Mouse (Mus musculus): ENCODE measurements around the gene Ksr1.

DNA sequence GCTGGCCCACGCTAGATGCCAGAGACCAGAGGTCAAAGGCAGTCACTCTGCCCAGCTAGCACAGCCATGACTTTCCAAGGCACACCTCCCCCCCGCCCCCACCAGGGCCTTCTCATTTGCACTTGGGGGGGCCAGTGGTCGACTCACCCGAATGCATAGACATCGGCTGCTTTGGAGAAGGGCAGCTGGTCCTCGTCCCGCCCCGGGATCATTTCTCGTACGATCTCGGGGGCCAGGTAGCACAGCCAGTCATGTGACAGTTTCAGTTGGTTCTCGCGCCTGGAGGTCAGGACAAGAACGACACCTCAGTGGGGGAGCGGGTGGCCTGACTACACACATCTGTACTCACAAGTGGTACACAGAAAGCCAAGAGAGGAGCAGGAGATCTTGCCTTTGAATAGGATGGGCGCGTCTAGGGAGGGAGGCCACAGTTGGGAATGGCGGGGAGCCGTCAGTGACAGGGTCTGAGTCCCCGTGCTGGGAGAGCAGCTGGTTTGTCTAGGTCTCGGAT, 125.6 kb downstream of the Ksr1 start:
- no peak for TF ChIP-seq CTCF (IDR thresholded peaks at IDR 0.05; ENCODE audit: extremely low read depth, insufficient read length, insufficient replicate concordance, low read depth, low read length)
- TF ChIP-seq POLR2A (IDR thresholded peaks at IDR 0.05; ENCODE audit: low read depth, low read length): no peak
